Mouse (Mus musculus) thymus, postnatal 14 days (tissue): ENCODE data around the gene Slc25a45.

Source experiments
- DNase-seq: peaks from one replicate; pipeline ENCODE4 v3.0.0; 2021

Slc25a45 gene

GRCm38 (mm10) chr19:5893282-5894001 is 15.8 kb downstream of the Slc25a45 start:
- peak; percentile 30 for DNase-seq

- DNase-seq, result peak; percentile 98
These were observed 16.5 kb downstream of the Slc25a45 start, which contains the start of gene Tigd3 for GRCm38 (mm10) chr19:5894002-5894678. Gene Tigd3 (minus strand): TSS chr19:5894149.

- DNase-seq, result no peak
These were observed 29.7 kb downstream of the Slc25a45 start for GRCm38 (mm10) chr19:5907275-5907674.

- no peak for DNase-seq
These were observed 32.6 kb downstream of the Slc25a45 start for GRCm38 (mm10) chr19:5910221-5910620.

GRCm38 (mm10) chr19:5911430-5912102 is 34.0 kb downstream of the Slc25a45 start:
- no peak for DNase-seq

- DNase-seq, result peak; percentile 99
These were observed 34.7 kb downstream of the Slc25a45 start for GRCm38 (mm10) chr19:5912103-5913006.

GRCm38 (mm10) chr19:5913007-5913719 is 35.6 kb downstream of the Slc25a45 start, which contains the start of gene Dpf2:
Gene Dpf2 (minus strand): TSS chr19:5913010.
- no peak for DNase-seq

GRCm38 (mm10) chr19:5921715-5922114 is 44.1 kb downstream of the Slc25a45 start:
- no peak for DNase-seq

- DNase-seq, result no peak
These were observed 44.7 kb downstream of the Slc25a45 start for GRCm38 (mm10) chr19:5922119-5922942.

- DNase-seq, result no peak
These were observed 45.4 kb downstream of the Slc25a45 start for GRCm38 (mm10) chr19:5922963-5923362.

- DNase-seq, result peak; percentile 95
These were observed 46.5 kb downstream of the Slc25a45 start for GRCm38 (mm10) chr19:5923990-5924712.

GRCm38 (mm10) chr19:5924713-5925093 is 47.1 kb downstream of the Slc25a45 start, which contains the start of gene Cdc42ep2:
Gene Cdc42ep2 (minus strand): TSS chr19:5924816.
- DNase-seq, result peak; percentile 96

- no peak for DNase-seq
These were observed 47.8 kb downstream of the Slc25a45 start for GRCm38 (mm10) chr19:5925311-5925855.

- DNase-seq, result no peak
These were observed 49.4 kb downstream of the Slc25a45 start for GRCm38 (mm10) chr19:5927026-5927425.

GRCm38 (mm10) chr19:5927532-5927931 is 49.9 kb downstream of the Slc25a45 start:
- no peak for DNase-seq

GRCm38 (mm10) chr19:5928104-5928503 is 50.5 kb downstream of the Slc25a45 start:
- DNase-seq, result no peak

- no peak for DNase-seq
These were observed 50.9 kb downstream of the Slc25a45 start for GRCm38 (mm10) chr19:5928546-5928945.

GRCm38 (mm10) chr19:5929634-5930596 is 52.3 kb downstream of the Slc25a45 start:
- no peak for DNase-seq

- no peak for DNase-seq
These were observed 57.7 kb downstream of the Slc25a45 start for GRCm38 (mm10) chr19:5935266-5935665.
